8 mouse cellular contexts compared by ENCODE assay signal in genomic region chr16:90934193-90934686, GRCm38 (mm10). TPM values are rescaled to one million over a fixed set of nuclear protein-coding genes. Genes with fewer than 3 reads are reported as not detected.
DNase-seq lines count a peak whose midpoint lies in the region; ATAC-seq and TF ChIP-seq lines count a peak whose summit lies in the region.

No protein-coding gene starts in this region.

- peak overlapping the region; percentile 81 for H3K9ac ChIP-seq in liver, adult 2 months (ENCODE audit: low read depth, low read length)
- H3K9ac ChIP-seq in midbrain, embryonic 15.5 days, result peak overlapping the region; percentile 79

- H3K4me2 ChIP-seq in midbrain, embryonic 15.5 days, result peak overlapping the region; percentile 85

- H3K27me3 ChIP-seq in liver, adult 2 months (ENCODE audit: control insufficient read depth, insufficient read depth, low read length), result no peaks in the 10 kb centered on the region
- no peaks in the 10 kb centered on the region for H3K27me3 ChIP-seq in midbrain, embryonic 15.5 days (replicated peaks)

- DNase-seq in urinary bladder, postnatal 14 days (ENCODE audit: low spot score), result peak; percentile 60
- DNase-seq in urinary bladder, adult 2 months (ENCODE audit: low spot score), result no peak
- peak; percentile 22 for DNase-seq in c-Kit-positive CD71-negative TER-119-negative erythroid progenitor cells, embryonic 14.5 days (ENCODE audit: low read depth)
- peak; percentile 21 to 41 for DNase-seq in gastrocnemius, adult 8-10 months (ENCODE audit: low spot score in 2 of 2)
- peak; percentile 76 for DNase-seq in induced T-regulatory cell, adult 2 months (ENCODE audit: low read depth)
- peak; percentile 63 for DNase-seq in liver, adult 2 months (ENCODE audit: extremely low read depth, low read depth, low spot score)
- DNase-seq in T-cell, adult 2 months (ENCODE audit: low spot score), result no peak

- ATAC-seq in midbrain, embryonic 15.5 days (replicated peaks), result peak; percentile 74

- no peak for TF ChIP-seq POLR2A in liver, adult 2 months (IDR thresholded peaks at IDR 0.05; ENCODE audit: extremely low read depth, insufficient read depth, low read length)

- WGBS in liver, adult 2 months, result under 1% methylated on average over 38 of the region's 38 CpGs
- under 1% methylated on average over 38 of the region's 38 CpGs for WGBS in midbrain, embryonic 15.5 days

- peak overlapping the region; percentile 63 for H3K27ac ChIP-seq in liver, adult 2 months (replicated peaks; ENCODE audit: insufficient read depth, low read depth, low read length)
- H3K27ac ChIP-seq in midbrain, embryonic 15.5 days, result peak overlapping the region; percentile 90

- no peaks in the 10 kb centered on the region for H3K9me3 ChIP-seq in midbrain, embryonic 15.5 days

- TF ChIP-seq CTCF in liver, adult 2 months (IDR thresholded peaks at IDR 0.05; ENCODE audit: low read depth, low read length), result no peak

- peaks cover 2% of the 10 kb centered on the region; the same call in 1 of the 2 replicates for H3K4me1 ChIP-seq in liver, adult 2 months (ENCODE audit: control insufficient read depth, insufficient read depth, low read length)
- H3K4me1 ChIP-seq in midbrain, embryonic 15.5 days, result peaks cover 15% of the 10 kb centered on the region

- H3K36me3 ChIP-seq in liver, adult 2 months (ENCODE audit: control insufficient read depth, insufficient read depth, low read length), result peaks cover 7% of the 10 kb centered on the region
- peaks cover 14% of the 10 kb centered on the region for H3K36me3 ChIP-seq in midbrain, embryonic 15.5 days (replicated peaks)

- peak overlapping the region; percentile 82 for H3K4me3 ChIP-seq in liver, adult 2 months (ENCODE audit: insufficient read depth, low read depth, low read length)
- H3K4me3 ChIP-seq in midbrain, embryonic 15.5 days, result peak overlapping the region; percentile 89

- H3K79me2 ChIP-seq in liver, adult 2 months (ENCODE audit: control insufficient read depth, insufficient read depth, low read length), result peaks cover 3% of the 10 kb centered on the region; the same call in 1 of the 2 replicates

RNA-seq across cellular contexts. Expression of gene Cfap298, which starts 0.7 kb away (rescaled TPM):
- polyA plus RNA-seq in urinary bladder, adult 2 months (2012; rRNA removed), result 19.8 and 21.3 TPM in 2 replicates
- total RNA-seq in gastrocnemius, adult 8-10 months (2022), result 10 to 100 TPM; 33.2 to 40.7 (median 36.2) TPM
- 10.8 and 14.0 TPM in 2 replicates for total RNA-seq in liver, adult 2 months (2014; rRNA removed)
- polyA plus RNA-seq in liver, adult 2 months (2012; rRNA removed), result 15.5 and 22.5 TPM in 2 replicates
- polyA plus RNA-seq in midbrain, embryonic 15.5 days (2015; fragmentation: Nextera tagmentation; extraction: Ambion mirVana), result 53.9 TPM in 2 replicates

Comparison
In these comparisons a context has a peak if more than half of its experiments do, and no peak if none do; other contexts are left out.
1. DNase-seq: peak in urinary bladder, postnatal 14 days (single experiment), c-Kit-positive CD71-negative TER-119-negative erythroid progenitor cells, embryonic 14.5 days (single experiment), gastrocnemius, adult 8-10 months (2 of 2), induced T-regulatory cell, adult 2 months (single experiment) and liver, adult 2 months (single experiment); none in urinary bladder, adult 2 months (single experiment) and T-cell, adult 2 months (single experiment).